Mouse (Mus musculus): ENCODE measurements around the gene Adprhl1.

Gene Adprhl1

GRCm38 (mm10) chr8:13197493-13197892, 56.5 kb downstream of the Adprhl1 start:
- no peak for DNase-seq (ENCODE audit: low read depth)

- DNase-seq (ENCODE audit: low read depth): no peak
Observed at GRCm38 (mm10) chr8:13194818-13195217, 59.1 kb downstream of the Adprhl1 start.

- DNase-seq (ENCODE audit: low read depth): no peak
Observed at GRCm38 (mm10) chr8:13190235-13190634, 63.7 kb downstream of the Adprhl1 start.

- no peak for DNase-seq (ENCODE audit: low read depth)
Observed at GRCm38 (mm10) chr8:13188857-13189256, 65.1 kb downstream of the Adprhl1 start.

- no peak for DNase-seq (ENCODE audit: low read depth)
Observed at GRCm38 (mm10) chr8:13188052-13188555, 65.9 kb downstream of the Adprhl1 start.

- no peak for DNase-seq (ENCODE audit: low read depth)
Observed at GRCm38 (mm10) chr8:13187638-13188037, 66.3 kb downstream of the Adprhl1 start.

GRCm38 (mm10) chr8:13187229-13187628, 66.7 kb downstream of the Adprhl1 start:
- DNase-seq (ENCODE audit: low read depth): no peak

- no peak for DNase-seq (ENCODE audit: low read depth)
Observed at GRCm38 (mm10) chr8:13186819-13187218, 67.1 kb downstream of the Adprhl1 start.

GRCm38 (mm10) chr8:13181691-13181976, 72.3 kb downstream of the Adprhl1 start:
- no peak for DNase-seq (ENCODE audit: low read depth)

GRCm38 (mm10) chr8:13180911-13181690, 72.9 kb downstream of the Adprhl1 start:
- DNase-seq (ENCODE audit: low read depth): no peak

GRCm38 (mm10) chr8:13180408-13180807, 73.6 kb downstream of the Adprhl1 start:
- no peak for DNase-seq (ENCODE audit: low read depth)

GRCm38 (mm10) chr8:13179948-13180347, 74.0 kb downstream of the Adprhl1 start:
- DNase-seq (ENCODE audit: low read depth): no peak

- no peak for DNase-seq (ENCODE audit: low read depth)
Observed at GRCm38 (mm10) chr8:13179482-13179881, 74.5 kb downstream of the Adprhl1 start.

- no peak for DNase-seq (ENCODE audit: low read depth)
Observed at GRCm38 (mm10) chr8:13178137-13178536, 75.8 kb downstream of the Adprhl1 start.

GRCm38 (mm10) chr8:13177173-13177852, 76.6 kb downstream of the Adprhl1 start:
- no peak for DNase-seq (ENCODE audit: low read depth)

GRCm38 (mm10) chr8:13175650-13176049, 78.3 kb downstream of the Adprhl1 start:
- no peak for DNase-seq (ENCODE audit: low read depth)

- no peak for DNase-seq (ENCODE audit: low read depth)
Observed at GRCm38 (mm10) chr8:13174811-13175210, 79.2 kb downstream of the Adprhl1 start.

GRCm38 (mm10) chr8:13174305-13174704, 79.7 kb downstream of the Adprhl1 start:
- no peak for DNase-seq (ENCODE audit: low read depth)

All from 416B (cell line).